Mouse (Mus musculus) heart, adult 2 months (tissue): ENCODE measurements around the gene Hepacam. TPM values are rescaled to one million over a fixed set of nuclear protein-coding genes. Genes with fewer than 3 reads are reported as not detected.

Source experiments
- DNase-seq, 2 experiments: peaks; one replicate each; pipeline ENCODE4 v3.0.0; 2021
- H3K27ac ChIP-seq: fragments of 200-600 bp; 2 replicates; pipeline ENCODE4 v1.8.1; 2022
- H3K27me3 ChIP-seq: fragments of 200-500 bp; 2 replicates; pipeline ENCODE4 v1.6.1; 2012; ENCODE audit warnings: mild to moderate bottlenecking, low read length, inconsistent platforms, mixed read lengths; ENCODE audit not compliant: control insufficient read depth, insufficient read depth
- H3K36me3 ChIP-seq: fragments of 200-500 bp; 2 replicates; pipeline ENCODE4 v1.6.1; 2012; ENCODE audit warnings: low read length, inconsistent platforms; ENCODE audit not compliant: control insufficient read depth, insufficient read depth
- H3K4me1 ChIP-seq: fragments of 200-500 bp; 2 replicates; pipeline ENCODE4 v1.6.1; 2011; ENCODE audit warnings: low read length; ENCODE audit not compliant: control insufficient read depth, insufficient read depth
- H3K4me3 ChIP-seq: fragments of 200-600 bp; 2 replicates; pipeline ENCODE4 v1.8.1; 2022
- H3K79me2 ChIP-seq: fragments of 200-500 bp; replicated peaks from 2 replicates; pipeline ENCODE4 v1.6.1; 2012; ENCODE audit warnings: mild to moderate bottlenecking, inconsistent platforms, low read length, moderate library complexity, mixed read lengths; ENCODE audit not compliant: control insufficient read depth, insufficient read depth
- H3K9ac ChIP-seq: fragments of 200-500 bp; 2 replicates; pipeline ENCODE4 v1.6.1; 2012; ENCODE audit warnings: low read depth, mild to moderate bottlenecking, control low read depth, inconsistent platforms, low read length, mixed read lengths
- CTCF ChIP-seq: fragments of 200-600 bp; IDR thresholded peaks from 2 replicates; pipeline ENCODE4 v1.8.1; 2022; ENCODE audit warnings: antibody characterized with exemption, mild to moderate bottlenecking, moderate library complexity
- EP300 ChIP-seq: fragments of 200-500 bp; IDR thresholded peaks from 2 replicates; pipeline ENCODE4 v1.6.1; 2011; ENCODE audit warnings: low read depth, low read length, control low read depth; ENCODE audit not compliant: insufficient read depth
- POLR2A ChIP-seq: fragments of 200-500 bp; IDR thresholded peaks from 2 replicates; pipeline ENCODE4 v1.6.1; 2011; ENCODE audit warnings: mild to moderate bottlenecking, low read depth, low read length, control low read depth; ENCODE audit not compliant: insufficient read depth
- WGBS: fragments of 180-500 bp; shearing (Covaris S2); methylation state at CpG from one replicate; pipeline ENCODE4 v1.1.7; 2018; 5-methylcytosine and 5-hydroxymethylcytosine counted together
- intact Hi-C: fragments of 180-260 bp; cut with DNase I; formaldehyde crosslinking; loops from one replicate; pipeline ENCODE4 v1.15.1; 2025
- polyA plus RNA-seq: library from polyadenylated mRNA; depleted of rRNA; stranded (reverse); fragments of >200 nt; gene quantifications from 2 replicates; pipeline ENCODE4 v1.2.3, GENCODE M21; 2012
- total RNA-seq, 2 experiments: library from RNA; stranded (reverse); gene quantifications; 2 replicates each; pipeline ENCODE4 v1.2.3; 2021

The Hepacam gene
- total and polyA plus RNA-seq, 3 experiments: 0.29 TPM; not detected in 2

- TF ChIP-seq POLR2A: no peak
- no peak for TF ChIP-seq EP300
- no peak for TF ChIP-seq CTCF
- Histone ChIP-seq H3K79me2 (no peaks in the 10 kb centered on the region; the same call in 1 of the 2 replicates), H3K36me3 (no peaks in the 10 kb centered on the region), H3K27me3 (no peaks in the 10 kb centered on the region), H3K27ac (no peak overlapping the region), H3K4me1 (peaks cover 2% of the 10 kb centered on the region), H3K4me3 (no peak overlapping the region; the same call in 1 of the 2 replicates), H3K9ac (no peak overlapping the region)
- WGBS: 90% methylated on average over 3 of the region's 3 CpGs
- DNase-seq: no peak
- intact Hi-C loops: loop anchor here (5.0 kb wide), 2 partner anchors 53 to 73 kb away; partner anchors contain the start of gene Robo4
Measured at GRCm38 (mm10) chr9:37349050-37349449, 18.1 kb upstream of the Hepacam start.

- peaks cover 2% of the 10 kb centered on the region for H3K4me1 ChIP-seq
- no peak overlapping the region for H3K27ac ChIP-seq
- no peak overlapping the region for H3K4me3 ChIP-seq
- H3K27me3 ChIP-seq: no peaks in the 10 kb centered on the region
- WGBS: 28% methylated on average over 2 of the region's 2 CpGs
- DNase-seq: no peak
- H3K9ac ChIP-seq: no peak overlapping the region
- intact Hi-C loops: no loop called here
- H3K36me3 ChIP-seq: no peaks in the 10 kb centered on the region
- H3K79me2 ChIP-seq: no peaks in the 10 kb centered on the region
- TF ChIP-seq EP300 (no peak), POLR2A (no peak), CTCF (no peak)
Measured at GRCm38 (mm10) chr9:37351266-37351665, 15.9 kb upstream of the Hepacam start.

GRCm38 (mm10) chr9:37354485-37354884 is 12.7 kb upstream of the Hepacam start:
- H3K4me3 ChIP-seq: no peak overlapping the region
- H3K79me2 ChIP-seq: no peaks in the 10 kb centered on the region
- no peaks in the 10 kb centered on the region for H3K4me1 ChIP-seq
- no peak overlapping the region for H3K27ac ChIP-seq
- TF ChIP-seq EP300 (no peak), CTCF (no peak), POLR2A (no peak)
- no peak overlapping the region for H3K9ac ChIP-seq
- H3K27me3 ChIP-seq: no peaks in the 10 kb centered on the region
- H3K36me3 ChIP-seq: no peaks in the 10 kb centered on the region
- intact Hi-C loops: no loop called here
- DNase-seq: no peak
- WGBS: 28% methylated on average over 1 of the region's 1 CpGs

- no peak for DNase-seq
- no peak for TF ChIP-seq POLR2A
- no peak for TF ChIP-seq EP300
- TF ChIP-seq CTCF: no peak
Measured at GRCm38 (mm10) chr9:37358713-37359330, 8.3 kb upstream of the Hepacam start.

GRCm38 (mm10) chr9:37359331-37360220 is 7.6 kb upstream of the Hepacam start:
- Histone ChIP-seq H3K4me3 (no peak overlapping the region), H3K79me2 (no peaks in the 10 kb centered on the region), H3K27me3 (no peaks in the 10 kb centered on the region), H3K9ac (no peak overlapping the region), H3K27ac (no peak overlapping the region), H3K36me3 (no peaks in the 10 kb centered on the region), H3K4me1 (no peaks in the 10 kb centered on the region)
- TF ChIP-seq EP300: no peak
- TF ChIP-seq CTCF: no peak
- TF ChIP-seq POLR2A: no peak
- no peak for DNase-seq
- intact Hi-C loops: no loop called here
- WGBS: 63% methylated on average over 6 of the region's 6 CpGs

More at GRCm38 (mm10) chr9:37358713-37359330, 8.3 kb upstream of the Hepacam start:
- 86% methylated on average over 7 of the region's 7 CpGs for WGBS
- H3K79me2 ChIP-seq: no peaks in the 10 kb centered on the region
- H3K36me3 ChIP-seq: no peaks in the 10 kb centered on the region
- no peak overlapping the region for H3K4me3 ChIP-seq
- H3K27me3 ChIP-seq: no peaks in the 10 kb centered on the region
- no peak overlapping the region for H3K27ac ChIP-seq
- intact Hi-C loops: no loop called here
- no peak overlapping the region for H3K9ac ChIP-seq
- no peaks in the 10 kb centered on the region for H3K4me1 ChIP-seq

GRCm38 (mm10) chr9:37362084-37362483 is 5.1 kb upstream of the Hepacam start:
- Histone ChIP-seq H3K27me3 (no peaks in the 10 kb centered on the region), H3K79me2 (no peaks in the 10 kb centered on the region), H3K9ac (no peak overlapping the region), H3K4me3 (no peak overlapping the region), H3K4me1 (no peaks in the 10 kb centered on the region), H3K36me3 (no peaks in the 10 kb centered on the region), H3K27ac (no peak overlapping the region)
- intact Hi-C loops: no loop called here
- DNase-seq: no peak
- TF ChIP-seq CTCF (no peak), POLR2A (no peak)
